Mouse (Mus musculus): ENCODE data around the gene Kmt2b.

- TF ChIP-seq CTCF (IDR thresholded peaks at IDR 0.05; ENCODE audit: low read depth) (peak; percentile 59), EP300 (IDR thresholded peaks at IDR 0.05; ENCODE audit: low read depth) (no peak)
Measured at GRCm38 (mm10) chr7:30613529-30614112, 25.1 kb upstream of the Kmt2b start.
